Mouse (Mus musculus): ENCODE measurements around the gene Sstr4.

GRCm38 (mm10) chr2:148444472-148444871 lies 49.3 kb downstream of the Sstr4 start:
- no peak for TF ChIP-seq CTCF (IDR thresholded peaks at IDR 0.05; ENCODE audit: control insufficient read depth, insufficient read depth, insufficient replicate concordance, low read depth, low read length)
- no peak for TF ChIP-seq POLR2A (IDR thresholded peaks at IDR 0.05; ENCODE audit: control insufficient read depth, low read depth, low read length)
